Mouse (Mus musculus) kidney, adult 18-20 months (tissue): Measurements from ENCODE around the gene Unc45a.

Experiments
- DNase-seq: peaks from one replicate; pipeline ENCODE4 v3.0.0; 2021

The Unc45a gene

DNA sequence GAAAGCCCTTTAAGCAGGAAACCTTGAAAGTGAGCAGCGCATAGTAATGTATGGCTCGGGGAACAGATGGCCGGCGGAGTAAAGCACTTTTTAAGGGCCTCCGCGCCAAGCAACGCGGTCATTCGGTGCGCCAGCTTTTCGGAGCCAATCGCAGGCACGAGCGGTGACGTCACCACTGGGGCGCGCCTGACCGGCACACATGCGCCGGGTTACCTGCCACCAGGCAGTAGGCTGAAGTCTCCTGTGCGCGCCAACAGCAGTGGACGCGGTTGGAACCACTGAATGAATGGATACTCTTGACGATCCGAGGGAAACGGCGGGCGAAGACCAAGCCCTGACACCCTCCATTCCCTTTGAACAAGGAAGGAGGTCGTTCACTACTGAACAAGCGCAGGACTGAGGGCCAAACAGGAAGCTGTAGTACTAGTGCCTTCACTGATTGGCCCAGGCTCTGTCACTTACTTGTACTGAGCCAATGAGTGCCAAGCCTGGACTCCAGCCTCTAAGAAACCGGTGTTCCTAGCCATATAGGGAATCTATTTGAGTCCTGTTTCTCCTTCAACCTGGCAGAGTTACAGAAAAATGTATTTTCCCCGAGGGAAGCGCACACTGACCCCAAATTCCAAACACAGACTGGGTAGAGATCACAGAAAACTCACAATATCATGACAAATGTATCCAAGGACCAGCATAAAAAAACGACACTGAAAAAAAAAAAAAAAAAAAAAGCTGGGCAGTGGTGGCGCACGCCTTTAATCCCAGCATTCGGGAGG is 16.6 kb downstream of the Unc45a start, which contains the start of gene Rccd1:
Gene Rccd1 (minus strand): TSS at position 412 of the 773 bp plus-strand sequence.
- peak; percentile 96 for DNase-seq

DNA sequence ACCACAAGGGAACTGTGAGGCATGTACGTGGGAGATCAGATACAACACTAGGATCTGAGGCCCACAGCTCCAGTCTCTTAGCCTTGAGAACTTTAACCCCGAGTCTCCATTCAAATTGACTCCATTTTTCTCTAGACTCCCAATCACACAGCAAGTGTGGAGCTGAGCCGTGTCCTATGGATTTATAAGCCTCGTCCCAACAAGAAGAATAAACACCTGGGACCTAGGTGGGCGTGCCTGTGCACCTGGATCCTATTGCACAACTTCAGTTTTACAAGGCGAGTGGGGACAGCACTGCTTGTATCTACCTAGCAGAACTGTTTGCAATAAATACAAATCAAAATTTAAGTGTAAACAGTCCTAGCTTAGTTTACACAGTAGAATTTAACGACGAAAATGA is 17.5 kb downstream of the Unc45a start:
- DNase-seq = no peak

DNA sequence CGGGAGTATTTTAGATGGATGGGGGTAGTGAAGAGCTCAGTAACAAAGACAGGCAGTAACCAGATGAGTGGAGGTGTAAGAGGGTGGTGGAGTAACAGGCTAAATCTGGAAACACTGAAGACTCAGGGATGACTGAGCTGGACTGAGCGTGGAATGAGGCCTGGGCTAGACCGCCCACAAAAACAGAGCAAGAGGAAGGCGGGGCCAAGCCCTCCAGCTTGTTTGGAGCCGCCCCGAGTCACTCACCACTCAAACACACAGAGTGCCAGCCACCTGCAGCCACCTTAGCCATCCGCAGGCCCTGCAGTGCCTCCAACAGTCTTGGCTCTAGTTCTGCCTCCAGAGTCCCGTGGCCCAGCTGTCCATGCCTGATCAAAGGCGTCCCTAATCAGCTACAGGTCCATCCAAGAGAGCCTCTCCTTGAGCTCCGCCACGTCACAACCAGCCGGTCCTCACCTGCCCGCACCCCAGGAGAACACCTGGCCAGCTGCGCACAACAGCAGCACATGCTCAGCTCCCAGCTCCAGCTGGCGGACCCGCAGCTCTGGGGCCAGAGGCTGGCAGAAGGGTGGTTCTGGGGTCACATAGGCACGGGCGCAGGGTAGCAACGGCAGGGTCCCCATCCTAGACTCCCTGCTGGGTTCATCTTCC is 20.8 kb downstream of the Unc45a start:
- DNase-seq = no peak

DNA sequence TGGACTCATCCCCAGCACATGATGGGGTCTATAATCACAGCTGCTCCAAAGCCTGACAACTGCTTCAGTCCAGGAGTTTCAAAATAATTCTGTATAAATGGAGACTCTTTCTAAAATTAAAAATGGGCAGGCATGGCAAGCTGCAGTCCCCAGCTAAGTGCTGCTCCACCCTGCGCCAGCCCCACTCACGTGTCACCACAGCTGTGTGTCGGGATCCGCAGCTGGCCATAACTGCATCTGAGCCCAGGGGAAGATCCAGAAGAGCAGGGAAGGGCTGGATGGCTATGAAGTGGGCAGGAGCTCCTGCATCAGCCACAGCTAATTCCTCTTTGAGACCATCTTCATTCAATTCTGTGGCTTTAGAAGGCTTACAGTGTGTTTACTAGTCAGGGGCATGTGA is 22.1 kb downstream of the Unc45a start:
- no peak for DNase-seq

DNA sequence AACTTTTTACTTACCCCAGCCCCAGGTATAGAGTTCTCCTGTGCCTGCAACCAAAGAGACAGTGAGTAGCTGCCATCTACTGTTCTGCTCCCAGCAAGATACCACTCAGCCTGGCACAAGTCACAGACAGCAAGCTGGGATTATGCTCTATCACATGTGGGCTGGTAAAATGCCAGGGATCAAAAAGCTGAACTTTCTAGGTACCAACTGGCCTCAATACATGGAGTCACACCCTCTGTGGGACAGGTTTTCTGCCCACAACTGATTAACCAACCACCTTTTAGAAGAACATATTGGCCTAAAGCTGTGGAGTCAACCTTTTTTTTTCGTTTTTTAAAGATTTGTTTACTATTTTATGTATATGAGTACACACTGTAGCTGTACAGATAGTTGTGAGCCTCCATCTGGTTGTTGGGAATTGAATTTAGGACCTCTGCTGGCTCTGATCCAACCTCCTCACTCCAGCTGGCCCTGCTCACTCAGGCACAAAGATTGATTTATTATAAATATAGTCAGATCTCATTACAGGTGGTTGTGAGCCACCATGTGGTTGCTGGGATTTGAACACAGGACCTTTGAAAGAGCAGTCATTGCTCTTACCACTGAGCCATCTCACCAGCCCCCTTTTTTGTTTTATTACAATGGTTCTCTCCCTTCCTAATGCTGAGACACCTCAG is 23.2 kb downstream of the Unc45a start:
- no peak for DNase-seq

DNA sequence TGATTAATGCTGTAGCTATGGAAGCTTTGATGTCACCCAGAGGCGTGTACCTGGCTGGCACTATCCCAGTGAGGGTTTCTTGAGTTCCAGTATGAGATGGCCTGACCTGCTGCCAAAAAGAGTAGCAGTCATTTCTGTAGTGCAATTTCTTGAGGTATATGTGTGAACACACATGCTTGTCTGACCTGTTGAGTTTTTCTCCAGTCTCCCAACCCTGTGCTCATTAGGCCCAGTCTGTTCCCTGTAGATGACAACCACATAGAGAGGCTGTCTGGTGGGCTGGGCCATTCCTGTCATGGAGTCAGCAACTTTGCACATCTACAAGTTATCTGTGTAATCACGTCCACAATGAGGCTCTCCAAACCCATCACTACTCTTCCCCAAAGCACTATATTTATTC is 25.1 kb downstream of the Unc45a start:
- no peak for DNase-seq

DNA sequence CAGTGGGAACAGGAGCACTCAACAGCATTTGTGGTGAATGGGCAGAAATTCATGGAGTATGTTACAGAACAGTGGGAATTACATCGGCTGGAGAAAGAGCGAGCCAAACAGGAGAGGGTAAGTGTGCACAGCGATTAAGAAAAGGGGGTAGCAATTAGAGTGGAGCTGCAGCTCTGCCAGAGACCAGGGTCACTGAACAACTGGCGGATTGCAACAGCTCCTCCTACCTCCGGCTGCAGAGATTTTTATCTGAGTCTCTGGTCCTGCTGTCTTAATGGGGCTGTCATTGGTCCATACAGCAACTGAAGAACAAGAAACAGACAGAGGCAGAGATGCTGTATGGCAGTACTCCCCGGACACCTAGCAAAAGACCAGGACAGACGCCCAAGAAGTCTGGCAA is 30.0 kb downstream of the Unc45a start:
- no peak for DNase-seq

DNA sequence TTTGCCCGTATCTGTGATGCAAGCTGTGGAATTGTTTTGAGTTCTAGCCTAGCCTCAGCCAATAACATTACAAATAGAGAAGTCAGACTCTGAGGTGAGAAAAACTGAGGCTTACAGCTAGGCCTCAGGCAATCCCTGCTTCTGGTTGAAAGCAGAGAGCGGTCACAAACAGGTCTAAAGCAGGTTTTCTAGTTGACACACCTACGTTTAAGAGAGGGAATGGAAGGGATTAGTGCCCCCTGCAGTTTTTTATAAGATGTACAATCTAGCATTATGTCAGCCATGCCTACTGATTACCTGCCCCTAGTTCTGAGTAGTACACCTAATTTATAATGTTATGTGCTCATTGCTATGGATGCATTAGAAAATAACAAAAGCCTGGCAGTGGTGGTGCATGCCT is 33.0 kb downstream of the Unc45a start:
- DNase-seq = no peak

DNA sequence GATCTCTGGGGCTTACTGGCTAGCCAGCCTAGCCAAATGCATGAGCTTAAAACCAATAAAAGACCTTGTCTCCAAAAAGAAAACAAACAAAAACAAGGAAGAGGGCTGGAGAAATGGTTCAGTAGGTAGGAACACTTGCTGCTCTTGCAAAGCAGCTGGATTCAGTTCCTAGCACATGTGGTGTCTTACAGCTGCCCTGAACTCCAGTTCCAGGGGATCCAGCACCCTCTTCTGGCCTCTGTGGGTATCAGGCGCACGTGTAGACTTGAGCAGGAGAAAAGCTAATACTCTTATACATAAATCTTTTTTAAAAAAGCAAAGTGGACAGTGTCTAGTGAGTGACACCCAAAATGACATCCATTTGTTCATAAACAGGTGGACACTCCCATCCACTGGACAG is 39.3 kb downstream of the Unc45a start:
- DNase-seq = no peak

DNA sequence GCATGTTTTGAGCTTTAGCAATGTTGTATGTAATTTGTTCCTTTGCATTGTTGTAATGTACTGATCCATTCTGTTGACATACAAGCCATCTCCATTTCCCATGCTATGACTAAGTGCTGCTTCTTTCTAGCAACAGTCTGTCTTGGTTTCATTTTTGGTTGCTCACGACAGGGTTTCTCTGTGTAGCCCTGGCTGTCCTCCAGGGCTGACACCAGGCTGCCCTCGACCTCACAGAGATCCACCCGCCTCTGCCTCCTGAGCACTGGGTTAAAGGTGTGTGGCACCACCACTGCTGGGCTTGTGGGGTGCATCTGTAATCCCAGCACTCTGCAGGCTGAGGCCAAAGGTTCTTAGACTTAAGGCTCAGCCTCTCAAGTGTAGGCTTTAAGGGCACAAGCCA is 41.2 kb downstream of the Unc45a start:
- no peak for DNase-seq

DNA sequence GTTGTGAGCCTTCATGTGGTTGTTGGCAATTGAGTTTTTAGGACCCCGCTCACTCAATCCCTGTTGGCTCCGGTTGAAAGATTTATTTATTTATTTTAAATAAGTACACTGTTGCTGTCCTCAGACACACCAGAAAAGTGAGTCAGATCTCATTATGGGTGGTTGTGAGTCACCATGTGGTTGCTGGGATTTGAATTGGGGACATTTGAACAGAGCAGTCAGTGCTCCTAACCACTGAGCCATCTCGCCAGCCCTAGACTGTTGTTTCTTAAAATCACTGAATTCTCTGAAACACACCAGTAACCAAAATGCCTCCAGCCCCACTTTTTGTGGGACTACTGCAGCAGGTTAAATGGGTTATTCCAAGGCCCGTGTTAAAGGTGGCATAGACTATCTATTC is 42.1 kb downstream of the Unc45a start:
- no peak for DNase-seq

DNA sequence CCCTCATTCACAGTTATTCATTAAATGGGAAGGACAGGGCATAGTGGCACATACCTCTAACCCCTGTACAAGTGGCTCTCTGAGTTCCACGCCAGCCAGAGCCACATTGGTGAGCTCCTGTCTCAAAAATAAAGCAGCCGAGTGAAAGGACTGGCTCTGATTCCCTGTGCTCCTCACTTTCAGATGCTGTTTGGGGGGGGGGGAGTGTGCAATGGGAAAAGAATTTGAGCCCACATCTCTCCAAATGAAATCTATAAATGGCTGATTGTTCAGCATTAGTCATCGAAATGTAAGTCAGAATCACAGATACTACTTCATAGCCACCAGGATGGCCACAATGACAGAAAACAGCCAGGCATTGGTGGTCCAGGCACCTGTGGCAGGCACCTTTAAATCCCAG is 43.8 kb downstream of the Unc45a start:
- DNase-seq = no peak

DNA sequence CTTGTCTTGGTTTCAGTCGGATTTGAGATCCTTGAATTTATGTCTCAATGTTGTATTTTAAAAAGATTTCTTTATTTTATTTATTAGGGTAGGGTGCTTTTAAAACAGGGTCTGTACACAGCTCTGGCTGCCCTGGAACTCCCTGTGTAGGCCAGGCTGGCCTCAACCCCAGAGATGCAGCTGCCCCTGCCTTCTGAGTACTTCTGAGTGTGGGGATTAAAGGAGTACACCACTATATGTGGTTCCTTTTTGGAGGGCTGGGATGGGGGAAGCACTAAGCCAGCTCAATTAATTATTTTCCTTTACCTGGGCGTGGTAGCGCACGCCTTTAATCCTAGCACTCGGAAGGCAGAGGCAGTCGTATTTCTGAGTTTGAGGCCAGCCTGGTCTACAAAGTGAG is 44.3 kb downstream of the Unc45a start:
- no peak for DNase-seq

DNA sequence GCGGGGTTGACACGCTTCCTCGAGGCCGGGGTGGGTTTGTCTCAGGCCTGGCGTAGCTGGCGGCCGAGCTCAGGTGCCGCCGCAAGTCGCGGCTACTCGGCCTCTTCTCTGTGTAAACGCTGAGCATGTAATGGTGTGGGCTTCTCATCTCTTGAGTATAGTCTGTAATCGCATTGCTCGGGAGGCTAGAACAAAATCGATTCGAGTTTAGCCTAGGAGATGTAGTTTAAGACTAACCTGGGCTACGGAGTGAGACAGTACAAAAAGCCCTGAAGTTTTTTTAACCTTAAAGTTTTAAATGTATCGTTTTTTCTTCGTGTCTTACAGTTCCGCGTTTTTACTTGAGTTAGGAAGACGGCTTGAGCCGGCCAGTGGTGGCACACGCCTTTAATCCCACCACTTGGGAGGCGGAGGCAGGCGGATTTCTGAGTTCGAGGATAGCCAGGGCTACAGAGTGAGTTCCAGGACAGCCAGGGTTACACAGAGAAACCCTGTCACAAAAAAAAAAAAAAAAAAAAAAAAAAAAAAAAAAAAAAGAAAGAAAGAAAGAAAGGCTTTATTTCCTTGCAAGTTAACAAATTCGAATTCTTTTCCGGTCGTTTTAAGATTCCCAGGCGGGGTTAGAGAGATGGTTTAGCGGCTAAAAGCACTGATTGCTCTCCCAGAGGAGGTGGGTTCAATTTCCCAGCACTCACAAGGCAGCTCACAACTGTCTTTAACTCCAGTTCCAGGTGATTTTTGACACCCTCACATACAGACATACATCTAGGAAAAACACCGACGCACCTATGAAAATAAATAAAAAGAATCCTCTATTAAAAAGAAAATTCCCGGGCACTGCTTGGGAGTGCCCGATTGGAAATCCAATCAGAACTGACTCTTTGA is 45.8 kb downstream of the Unc45a start:
- DNase-seq = no peak

DNA sequence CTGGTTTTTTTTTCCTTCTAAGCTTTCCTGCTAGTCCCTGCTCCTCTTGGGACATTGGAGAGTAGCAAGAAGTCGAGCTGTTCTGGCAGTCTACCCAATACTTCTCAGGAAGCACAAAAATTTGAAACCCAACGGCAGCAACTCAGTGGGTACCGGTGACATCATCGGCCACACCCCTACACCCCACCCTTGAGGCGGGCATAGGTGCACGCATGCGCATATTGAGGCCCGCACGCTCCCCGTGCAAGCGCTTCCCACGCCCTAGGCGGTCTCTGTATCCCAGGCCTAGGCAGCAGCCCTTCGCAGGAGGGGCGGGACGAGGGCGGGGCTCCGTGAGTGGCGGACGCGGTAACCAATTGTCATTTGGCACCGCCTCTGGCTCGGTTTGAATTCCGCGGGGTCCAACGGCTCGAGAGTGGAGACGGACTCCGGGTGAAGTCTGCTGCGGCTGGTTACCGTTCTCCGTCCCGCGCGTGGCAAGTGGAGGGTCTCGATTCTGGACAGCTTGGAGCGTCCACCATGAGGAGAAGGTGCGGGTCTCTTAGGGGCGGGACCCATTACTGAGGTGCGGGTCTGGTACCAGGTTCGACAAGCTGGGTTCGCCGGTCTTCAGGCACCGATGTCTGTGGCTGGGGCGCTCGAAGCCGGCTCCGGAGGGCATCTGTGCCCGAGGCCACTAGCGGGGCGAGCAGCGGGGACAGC is 46.6 kb downstream of the Unc45a start, which contains the start of gene Prc1:
Gene Prc1 (plus strand): TSS at position 389 of the 702 bp plus-strand sequence.
- DNase-seq = peak; percentile 100

DNA sequence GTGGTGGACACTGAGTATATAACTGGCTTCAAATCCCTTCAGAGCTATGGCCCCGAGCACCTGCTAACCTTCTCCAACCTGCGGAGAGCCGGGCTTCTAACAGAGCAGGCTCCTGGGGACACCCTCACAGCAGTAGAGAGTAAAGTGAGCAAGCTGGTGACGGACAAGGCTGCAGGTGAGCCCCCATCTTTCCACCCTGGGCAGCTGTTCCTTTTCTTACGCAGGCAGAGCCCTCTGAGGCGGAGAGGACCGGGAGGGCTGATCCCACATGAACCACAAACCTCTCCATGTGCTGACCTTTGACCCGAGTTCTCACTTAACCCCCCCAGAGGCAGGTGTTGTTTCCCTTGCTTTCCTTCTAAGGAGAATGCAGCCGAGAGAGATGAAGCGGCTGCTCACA is 53.1 kb downstream of the Unc45a start:
- DNase-seq = no peak

DNA sequence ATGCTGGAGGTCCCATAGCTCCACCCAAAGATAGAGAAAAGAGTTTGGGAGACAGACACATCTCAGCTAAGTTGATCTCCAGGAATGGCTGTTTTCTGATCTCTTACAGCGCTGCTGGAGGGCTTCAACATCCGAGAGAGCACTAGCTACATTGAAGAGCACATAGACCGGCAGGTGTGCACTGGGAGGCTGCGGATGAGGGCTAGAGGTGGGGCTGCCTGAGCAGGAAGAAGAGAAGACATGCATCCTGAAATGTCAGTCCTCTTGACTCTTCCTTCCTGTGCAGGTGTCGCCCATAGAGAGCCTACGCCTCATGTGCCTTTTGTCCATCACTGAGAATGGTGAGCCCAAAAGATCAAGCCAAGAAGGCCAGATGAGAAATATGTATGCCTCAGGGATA is 55.1 kb downstream of the Unc45a start:
- DNase-seq = no peak

DNA sequence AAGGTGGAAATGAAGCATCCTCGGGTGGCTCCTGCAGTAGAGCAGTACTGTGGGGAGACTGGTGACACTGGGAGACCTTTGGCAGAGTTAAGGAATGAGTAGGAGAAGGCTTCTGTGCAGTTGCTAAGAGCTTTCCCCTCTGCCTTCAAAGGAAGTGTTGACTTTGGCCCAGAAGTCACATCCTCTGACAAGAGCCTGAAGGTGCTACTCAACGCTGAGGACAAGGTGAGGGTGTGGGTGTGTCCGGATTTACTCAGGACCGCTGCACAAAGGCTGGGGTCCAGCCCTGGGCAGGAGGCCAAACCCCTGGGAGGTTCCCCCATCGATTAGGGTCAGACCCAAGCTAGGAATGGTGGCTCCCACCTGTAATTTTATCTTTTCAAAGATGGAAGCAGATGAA is 56.4 kb downstream of the Unc45a start:
- no peak for DNase-seq

DNA sequence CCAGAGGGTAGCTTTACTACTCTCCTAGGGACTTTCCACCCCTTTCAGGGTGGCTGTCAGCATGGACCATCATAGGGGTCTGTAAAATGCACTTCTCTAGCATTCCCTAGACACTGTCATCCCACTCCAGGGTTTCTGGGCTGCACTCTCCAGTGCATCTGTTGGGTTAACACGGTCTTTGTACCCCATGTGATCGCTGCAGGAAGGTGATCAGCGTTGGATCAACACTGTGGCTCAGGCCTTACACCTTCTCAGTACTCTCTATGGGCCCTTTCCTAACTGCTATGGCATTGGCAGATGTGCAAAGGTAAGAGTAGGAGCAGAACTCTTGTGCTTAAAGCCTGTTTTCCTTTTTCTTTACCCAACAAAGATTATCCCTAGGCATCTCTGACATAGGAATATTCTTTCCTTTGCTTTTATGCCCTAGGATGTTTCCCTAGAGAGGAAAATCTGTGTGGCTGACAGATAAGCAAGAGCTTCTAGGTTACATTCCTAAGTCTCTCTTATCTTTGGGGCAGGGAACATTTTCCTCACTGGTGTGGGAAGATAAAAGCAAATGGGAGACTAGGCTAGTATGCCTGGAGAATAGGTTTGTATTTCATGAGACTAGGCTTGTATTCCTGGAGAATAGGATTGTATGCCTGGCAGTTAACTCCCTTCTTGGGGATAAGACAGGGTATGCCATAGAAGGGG is 57.4 kb downstream of the Unc45a start:
- no peak for DNase-seq

DNA sequence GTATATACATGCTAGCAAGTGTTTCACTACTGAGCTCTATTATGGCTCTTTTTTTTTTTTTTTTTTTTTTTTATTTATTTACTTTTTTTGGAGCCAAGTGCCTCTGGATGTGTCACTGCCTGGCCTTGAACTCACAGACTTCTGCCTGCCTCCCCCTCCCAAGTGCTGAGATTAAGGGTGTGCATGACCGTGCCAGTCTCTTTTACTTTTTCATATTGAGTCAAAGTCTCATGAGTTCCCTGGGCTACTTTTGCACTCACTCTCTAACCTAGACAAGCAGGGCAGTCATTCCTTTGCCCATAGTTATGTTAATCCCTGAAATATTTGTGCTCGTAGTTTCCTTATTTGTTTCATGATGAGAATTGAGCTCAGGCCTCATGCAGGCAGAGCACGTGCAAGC is 59.2 kb downstream of the Unc45a start:
- no peak for DNase-seq

DNA sequence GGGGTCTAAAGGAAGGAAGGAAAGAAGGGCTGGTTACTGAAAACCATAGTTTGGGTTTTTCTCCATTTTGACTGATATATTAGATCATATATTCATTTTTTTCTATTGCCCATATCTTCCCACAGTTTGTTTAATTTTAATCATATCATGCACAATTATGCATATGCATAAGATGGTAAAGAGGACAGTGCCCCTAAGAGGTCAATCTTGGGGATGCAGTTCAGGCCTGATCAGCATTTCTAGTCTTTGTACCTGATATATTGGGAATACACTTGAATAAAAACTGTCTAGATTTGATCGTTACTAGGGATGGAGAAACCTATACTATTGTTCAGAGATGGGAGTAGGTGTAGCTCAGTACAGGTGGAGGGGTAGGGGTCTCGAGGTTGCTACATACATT is 59.8 kb downstream of the Unc45a start:
- no peak for DNase-seq

DNA sequence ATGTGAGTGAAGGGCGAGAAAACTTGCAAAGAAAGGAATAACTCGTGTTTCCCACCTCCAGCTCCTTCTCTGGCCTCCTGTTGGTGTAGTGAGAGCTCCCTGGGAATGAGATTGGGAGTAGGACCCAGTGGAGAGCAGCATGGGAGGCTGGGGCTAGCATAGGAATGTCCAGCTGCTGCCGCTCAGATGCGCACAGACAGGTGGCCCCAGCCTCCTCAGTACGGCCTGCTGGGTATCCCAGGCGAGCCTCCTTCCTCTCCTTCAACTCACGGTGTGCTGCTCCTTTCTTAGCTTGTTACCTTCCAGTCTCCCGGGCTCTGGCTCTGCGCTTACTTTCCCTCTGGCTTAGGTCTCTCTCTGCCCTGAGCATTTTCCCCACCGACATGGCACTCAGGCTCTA is 60.8 kb downstream of the Unc45a start:
- no peak for DNase-seq
